Mouse (Mus musculus) thymus, postnatal 0 days (tissue): Measurements from ENCODE around the gene Slitrk4. TPM values are rescaled to one million over a fixed set of nuclear protein-coding genes. Genes with fewer than 3 reads are reported as not detected.

ENCODE experiments used
- DNase-seq: peaks from one replicate; pipeline ENCODE4 v3.0.0-alpha.2; 2015; ENCODE audit warnings: low spot score
- polyA plus RNA-seq: library from polyadenylated mRNA; unstranded; fragments of >200 nt; fragmentation: Nextera tagmentation; extraction: Ambion mirVana; gene quantifications from 2 replicates; pipeline ENCODE4 v1.2.1, GENCODE M21; 2015

Slitrk4 gene
- polyA plus RNA-seq: 0.04 TPM in 2 replicates

- no peak for DNase-seq
Observed at GRCm38 (mm10) chrX:64276290-64277125, at the start of gene Slitrk4. Gene Slitrk4, minus strand, starts transcription at chrX:64276996.

- no peak for DNase-seq
Observed at GRCm38 (mm10) chrX:64319501-64319900, 42.7 kb upstream of the Slitrk4 start.

GRCm38 (mm10) chrX:64277991-64278301 lies 1.1 kb upstream of the Slitrk4 start:
- no peak for DNase-seq

- DNase-seq: no peak
Observed at GRCm38 (mm10) chrX:64277126-64277990, 562 bp upstream of the Slitrk4 start.

- no peak for DNase-seq
Observed at GRCm38 (mm10) chrX:64275501-64276289, 1.1 kb downstream of the Slitrk4 start.

- no peak for DNase-seq
Observed at GRCm38 (mm10) chrX:64263481-64263880, 13.3 kb downstream of the Slitrk4 start.

Other genes starting within 250 kb of the Slitrk4 start
- gene Gm6760, start 124.8 kb downstream of the Slitrk4 start, polyA plus RNA-seq: not detected in 2 replicates
- gene 3830417A13Rik, start 103.4 kb downstream of the Slitrk4 start, polyA plus RNA-seq: 0.14 TPM in 1 of 2 replicates, not detected in the other